Mouse (Mus musculus) cerebellum, adult (tissue): ENCODE measurements around the gene Pitpnm1.
"Not testable (repeated sequence)": the region's sequence is repeated elsewhere in the genome, so short reads cannot be mapped to it uniquely, and the experiment has no call there.

Experiments
- ATAC-seq: cut with Nextera tagmentation; 2 replicates; pipeline ENCODE4 v1.9.2; 2017; ENCODE audit warnings: mild to moderate bottlenecking, moderate library complexity, mixed read lengths; ENCODE audit not compliant: insufficient number of reproducible peaks, low FRiP score, low TSS enrichment

Pitpnm1 gene

GRCm38 (mm10) chr19:4135229-4135962 lies 35.6 kb downstream of the Pitpnm1 start:
- ATAC-seq = not testable (repeated sequence)

DNA sequence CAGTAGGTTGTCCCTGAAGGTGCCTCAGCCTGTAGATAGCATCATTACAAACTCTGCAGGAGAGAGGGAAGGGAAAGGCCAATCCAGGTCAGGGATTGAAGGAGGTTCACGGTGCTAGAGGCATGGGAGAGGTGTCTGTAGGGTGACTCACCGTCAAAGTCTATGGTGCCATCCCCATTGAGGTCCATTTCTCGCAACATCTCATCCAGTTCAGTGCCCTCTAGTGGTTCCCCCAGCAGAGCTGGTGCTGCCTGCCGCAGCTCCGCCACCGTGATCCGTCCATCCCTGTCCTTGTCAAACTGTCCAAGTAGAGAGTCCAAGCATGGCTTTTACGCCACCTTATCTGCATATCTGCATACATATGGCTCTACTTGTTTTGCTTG lies 36.2 kb downstream of the Pitpnm1 start:
- 0 out of 2 replicates have a peak, but pooled peaks have one; percentile 56 for ATAC-seq

DNA sequence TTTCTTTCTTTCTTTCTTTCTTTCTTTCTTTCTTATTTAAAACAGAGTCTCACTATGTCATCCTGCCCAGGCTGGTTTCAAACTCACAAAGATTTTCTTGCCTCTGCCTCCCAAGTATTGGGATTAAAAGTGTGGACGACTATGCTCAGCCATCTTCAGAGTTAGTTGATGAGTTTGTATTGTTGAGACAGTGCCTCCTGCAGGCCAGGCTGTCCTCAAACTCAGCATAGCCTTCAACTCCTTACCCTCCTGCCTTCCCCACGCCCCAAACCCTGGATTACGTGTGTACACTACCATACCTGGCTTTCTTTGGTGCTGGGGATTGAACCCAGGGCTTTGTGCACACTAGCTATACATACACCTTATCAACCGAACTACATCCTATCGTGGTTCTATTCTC lies 36.7 kb downstream of the Pitpnm1 start:
- no peak for ATAC-seq

DNA sequence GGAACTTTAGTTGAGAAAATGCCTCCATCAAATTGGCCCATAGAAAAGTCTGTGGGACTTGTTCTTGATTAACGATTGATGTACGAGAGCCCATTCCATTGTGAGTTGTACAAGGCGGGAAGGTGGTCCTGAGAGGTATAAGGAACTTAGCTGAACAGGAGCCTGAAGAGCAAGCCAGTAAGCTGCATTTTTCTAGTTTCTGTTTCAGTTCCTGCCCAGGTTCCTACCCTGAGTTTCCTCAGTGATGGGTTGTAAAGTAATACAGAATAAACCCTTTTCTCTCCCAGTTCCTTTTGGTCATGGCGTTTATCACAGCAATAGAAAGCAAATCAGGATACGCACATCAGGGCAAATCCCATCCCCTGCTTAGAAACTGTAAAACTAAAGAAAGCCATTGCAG lies 38.1 kb downstream of the Pitpnm1 start:
- no peak for ATAC-seq

DNA sequence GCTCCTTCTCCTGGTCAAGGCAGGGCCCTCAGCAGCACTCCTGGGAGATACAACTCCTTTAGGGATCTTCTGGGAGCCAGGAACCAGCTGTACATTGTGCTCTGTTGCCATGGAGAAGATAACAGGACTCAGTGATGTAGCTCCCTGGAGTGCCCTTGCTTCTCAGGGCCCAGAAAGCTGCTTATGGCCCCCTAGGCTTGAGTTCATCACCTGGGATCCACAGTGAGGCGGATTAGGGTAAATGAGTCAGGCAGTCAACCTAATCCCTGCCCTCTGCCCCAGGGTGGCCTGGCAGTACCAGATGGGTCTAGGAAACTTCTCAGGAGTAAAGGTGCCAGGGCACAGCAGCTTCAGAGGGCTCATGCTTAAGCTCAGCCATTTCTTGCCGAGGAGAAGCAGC lies 39.6 kb downstream of the Pitpnm1 start, which contains the start of gene Gpr152:
TSS of gene Gpr152 (plus strand) at position 342 of the 400 bp plus-strand sequence.
- ATAC-seq = no peak

GRCm38 (mm10) chr19:4140147-4140546 lies 40.3 kb downstream of the Pitpnm1 start:
- ATAC-seq = no peak

DNA sequence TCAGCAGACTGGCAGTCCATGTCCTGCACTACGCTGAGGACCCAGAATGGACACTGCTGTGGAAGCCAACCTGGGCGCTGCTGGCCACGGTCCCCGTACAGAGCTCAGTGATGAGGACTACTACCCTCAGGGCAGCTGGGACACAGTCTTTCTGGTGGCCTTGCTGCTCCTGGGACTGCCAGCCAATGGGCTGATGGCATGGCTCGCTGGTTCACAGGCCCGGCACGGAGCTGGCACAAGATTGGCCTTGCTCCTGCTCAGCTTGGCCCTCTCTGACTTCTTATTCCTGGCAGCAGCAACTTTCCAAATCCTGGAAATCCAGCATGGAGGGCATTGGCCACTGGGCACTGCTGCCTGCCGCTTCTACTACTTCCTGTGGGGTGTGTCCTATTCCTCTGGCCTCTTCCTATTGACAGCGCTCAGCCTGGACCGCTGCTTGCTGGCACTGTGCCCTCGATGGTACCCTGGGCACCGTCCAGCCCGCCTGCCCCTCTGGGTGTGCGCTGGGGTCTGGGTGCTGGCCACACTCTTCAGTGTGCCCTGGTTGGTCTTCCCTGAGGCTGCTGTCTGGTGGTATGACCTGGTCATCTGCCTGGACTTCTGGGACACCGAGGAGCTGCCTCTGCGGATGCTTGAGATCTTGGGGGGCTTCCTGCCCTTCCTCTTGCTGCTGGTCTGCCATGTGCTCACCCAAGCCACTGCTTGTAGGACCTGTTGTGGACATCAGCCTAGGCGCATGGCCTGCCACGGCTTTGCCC lies 42.8 kb downstream of the Pitpnm1 start:
- no peak for ATAC-seq

DNA sequence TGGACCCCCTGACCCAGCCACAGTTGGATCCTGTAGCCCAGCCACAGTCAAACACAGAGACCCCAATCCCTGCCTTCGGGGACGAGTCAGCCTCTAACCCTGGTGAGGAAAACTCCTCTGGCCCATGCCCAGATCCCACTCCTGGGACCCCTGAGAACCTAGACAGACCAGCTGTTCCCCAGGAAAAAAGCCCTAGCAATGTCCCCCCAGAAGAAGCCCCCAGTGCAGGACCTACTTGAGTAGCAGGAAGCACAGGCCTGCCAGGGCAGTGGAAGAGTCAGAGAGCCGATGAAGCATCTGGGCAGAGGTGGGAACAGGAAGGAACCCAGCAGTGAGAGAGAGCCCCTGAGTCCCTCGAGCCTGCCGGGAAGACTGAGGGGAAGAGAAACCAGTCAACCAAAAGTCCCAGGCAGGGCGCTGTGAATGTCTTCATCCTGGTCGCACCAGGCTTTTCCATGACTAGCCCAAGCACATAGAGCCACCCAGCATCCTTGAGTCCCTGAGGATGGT lies 44.0 kb downstream of the Pitpnm1 start, which contains the start of gene Cabp4:
TSS of gene Cabp4 (minus strand) at position 275 of the 510 bp plus-strand sequence.
- ATAC-seq = no peak

DNA sequence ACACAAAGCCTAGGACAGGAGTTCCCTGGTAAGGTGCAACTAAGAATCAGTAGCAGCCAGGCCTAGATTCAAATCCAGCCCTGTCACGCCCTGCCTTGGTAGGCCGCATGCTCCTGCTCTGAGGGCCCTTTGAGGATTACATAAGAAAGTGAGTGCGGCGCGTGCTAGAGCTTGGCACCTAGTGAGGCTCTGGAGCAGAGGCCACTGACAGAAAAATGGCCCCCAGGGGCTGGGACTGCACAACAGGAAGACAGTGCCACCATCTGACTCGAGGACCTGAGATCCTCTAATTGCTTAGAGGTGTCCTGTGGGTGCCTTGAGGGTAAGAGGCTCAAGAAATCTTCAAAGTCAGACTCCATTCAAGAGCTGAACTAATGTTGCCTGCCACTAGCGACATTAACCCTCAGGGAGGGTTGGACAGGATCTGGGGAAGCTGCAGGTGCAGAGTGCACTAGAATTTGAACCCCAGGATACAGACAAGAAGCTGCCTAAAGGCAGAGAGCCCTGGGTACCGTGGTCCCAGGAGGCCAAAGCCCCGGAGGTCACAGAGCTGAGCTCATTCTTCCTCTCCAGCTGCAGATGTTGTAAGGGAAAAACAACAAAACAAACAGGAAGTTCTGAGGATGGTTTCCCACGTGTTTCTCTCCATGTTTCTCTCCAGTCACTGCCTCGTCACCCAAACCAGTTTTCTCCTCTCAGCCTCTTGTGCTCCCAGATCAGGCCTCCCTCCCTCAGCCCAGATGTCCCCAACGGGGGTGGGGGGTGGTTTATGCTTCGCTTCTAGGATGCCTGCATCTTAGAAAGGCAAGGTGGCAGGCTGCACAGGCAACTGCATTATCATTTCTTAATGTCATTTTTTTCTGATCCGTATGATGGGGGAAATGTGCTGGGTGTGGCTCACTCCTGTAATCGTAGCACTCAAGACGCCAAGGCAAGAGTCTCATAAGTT lies 45.0 kb downstream of the Pitpnm1 start:
- no peak for ATAC-seq

- ATAC-seq = no peak
Observed at GRCm38 (mm10) chr19:4145936-4146335, 46.1 kb downstream of the Pitpnm1 start.

DNA sequence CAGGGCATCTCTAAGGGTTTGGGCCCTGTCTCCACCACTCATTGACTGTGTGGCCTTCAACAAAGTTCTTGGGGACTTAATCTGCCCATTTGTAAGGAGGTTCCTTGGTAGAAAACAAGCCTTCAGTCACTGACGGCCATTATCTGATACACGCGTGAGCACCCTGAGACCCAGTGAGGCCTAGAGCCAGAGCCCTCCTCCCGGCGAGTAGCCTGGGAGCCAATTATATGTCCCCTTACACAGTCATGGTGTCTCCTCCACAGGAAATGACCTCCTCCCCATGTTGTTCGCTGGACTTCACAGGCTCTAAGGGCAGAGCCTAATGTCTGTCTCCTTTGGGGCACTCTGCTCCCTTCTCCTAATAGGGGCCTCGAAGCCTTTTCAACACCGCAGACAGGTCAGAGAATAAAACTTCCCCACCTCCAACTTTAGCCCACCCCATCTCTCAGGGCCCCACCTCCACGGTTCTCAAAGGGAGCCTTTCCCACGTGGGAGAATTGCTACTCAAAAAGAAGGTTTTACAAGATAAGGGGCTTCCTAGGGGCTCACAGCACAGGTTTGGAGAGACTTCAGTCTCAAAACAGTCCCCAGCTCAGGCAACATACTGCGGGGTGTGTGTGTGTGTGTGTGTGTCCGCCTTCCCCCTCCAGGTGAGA lies 46.7 kb downstream of the Pitpnm1 start:
- ATAC-seq = no peak

GRCm38 (mm10) chr19:4147022-4147405 lies 47.2 kb downstream of the Pitpnm1 start:
- ATAC-seq = no peak

DNA sequence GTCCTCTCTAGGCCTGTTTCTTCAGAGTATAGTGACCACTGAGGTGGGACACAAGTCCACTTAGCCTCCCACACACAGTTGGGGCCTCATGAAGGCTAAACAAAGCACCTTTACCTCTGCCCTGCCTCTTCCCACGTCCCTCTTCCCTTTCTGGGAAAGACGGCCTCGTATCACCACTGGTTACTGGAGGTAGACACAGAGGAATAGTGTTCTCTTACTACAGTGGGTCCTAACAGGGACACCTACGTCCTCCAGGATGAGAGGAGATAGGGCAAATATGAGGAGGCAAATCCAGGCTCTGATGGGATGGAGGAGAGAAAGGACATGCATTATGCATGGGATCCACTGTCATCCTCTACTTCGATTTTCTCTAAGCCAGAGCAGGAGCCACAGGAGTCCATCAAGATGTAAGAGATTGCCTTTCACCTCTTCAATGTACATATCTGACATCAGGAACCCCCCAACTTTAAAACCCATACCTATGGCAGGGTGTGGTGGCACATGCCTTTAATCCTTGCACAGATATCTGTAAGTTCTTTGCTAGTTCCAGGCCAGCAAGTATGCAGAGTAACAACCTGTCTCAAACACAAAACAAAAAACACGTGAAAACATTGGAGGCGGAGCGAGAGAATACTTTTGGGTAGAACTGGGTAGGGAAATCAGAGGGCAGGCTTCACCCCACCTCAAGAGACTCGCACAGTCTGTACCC lies 48.1 kb downstream of the Pitpnm1 start:
- ATAC-seq = no peak

DNA sequence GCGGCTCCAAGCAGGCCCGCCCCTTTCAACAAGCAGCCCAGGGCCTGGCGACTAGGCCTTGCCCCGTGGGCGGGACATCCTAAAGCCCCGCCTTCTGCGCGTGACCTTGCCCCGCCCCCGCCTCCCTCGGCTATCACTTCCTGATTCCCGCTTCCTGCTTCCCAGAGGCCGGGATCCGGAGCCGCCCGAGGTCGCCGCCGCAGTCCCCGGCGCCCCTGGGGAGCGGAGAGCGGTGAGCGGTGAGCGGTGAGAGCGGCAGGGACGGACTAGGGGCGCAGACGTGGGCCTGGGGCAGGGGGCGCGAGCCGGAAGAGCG lies 48.7 kb downstream of the Pitpnm1 start, which contains the start of gene Coro1b:
TSS of gene Coro1b (plus strand) at position 129 of the 316 bp plus-strand sequence.
- peak; percentile 66 for ATAC-seq

DNA sequence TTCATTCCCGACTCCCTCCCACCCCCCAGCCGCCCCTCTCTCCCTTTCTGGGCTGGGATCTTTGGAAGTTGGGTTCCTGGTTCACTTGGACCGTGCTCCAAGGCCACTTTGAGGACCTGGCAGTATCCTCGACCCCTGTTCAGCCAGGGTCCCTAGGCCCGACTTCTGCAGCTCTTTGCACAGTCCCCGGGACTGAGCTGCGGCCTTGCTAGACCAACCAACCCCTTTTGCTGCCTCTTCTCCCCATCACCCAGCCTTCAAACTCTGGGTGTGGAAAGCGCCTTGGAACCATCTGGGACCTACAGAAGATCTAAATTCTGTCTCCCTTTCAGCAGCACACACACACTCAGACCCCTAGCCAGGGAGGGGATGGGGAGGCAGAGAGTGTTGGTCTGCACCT lies 49.0 kb downstream of the Pitpnm1 start:
- no peak for ATAC-seq

DNA sequence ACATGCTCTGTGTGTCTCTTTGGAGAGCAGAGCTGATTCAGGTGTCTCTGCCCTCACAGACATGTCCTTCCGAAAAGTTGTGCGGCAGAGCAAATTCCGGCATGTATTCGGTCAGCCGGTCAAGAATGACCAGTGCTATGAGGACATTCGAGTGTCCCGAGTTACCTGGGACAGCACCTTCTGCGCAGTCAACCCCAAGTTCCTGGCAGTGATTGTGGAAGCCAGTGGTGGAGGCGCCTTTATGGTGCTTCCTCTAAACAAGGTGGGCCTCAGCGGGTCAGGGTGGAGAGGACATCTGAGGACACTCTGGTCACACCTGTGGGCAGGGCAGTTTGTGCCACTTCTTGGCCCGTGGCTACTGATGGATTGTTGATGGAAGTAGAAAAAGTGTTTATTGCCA lies 49.5 kb downstream of the Pitpnm1 start:
- ATAC-seq = no peak

- no peak for ATAC-seq
Observed at GRCm38 (mm10) chr19:4149764-4150461, 50.1 kb downstream of the Pitpnm1 start.

GRCm38 (mm10) chr19:4150567-4151487 lies 51.0 kb downstream of the Pitpnm1 start:
- no peak for ATAC-seq
